Mouse (Mus musculus) spleen, adult 10 weeks (tissue): ENCODE results near the gene Wfdc18. TPM values are rescaled to one million over a fixed set of nuclear protein-coding genes. Genes with fewer than 3 reads are reported as not detected.

ENCODE experiments used
- polyA plus RNA-seq: library from polyadenylated mRNA; stranded (reverse); fragments of 350-450 nt; fragmentation: Illumina TruSeq; extraction: RNeasy Lipid Tissue Mini Kit (QIAGEN cat#74804); gene quantifications from one replicate; pipeline ENCODE4 v1.2.3, GENCODE M21; 2015; ENCODE audit warnings: low replicate concordance; ENCODE audit not compliant: insufficient read depth

The Wfdc18 gene
- polyA plus RNA-seq: 0.51 TPM

DNA sequence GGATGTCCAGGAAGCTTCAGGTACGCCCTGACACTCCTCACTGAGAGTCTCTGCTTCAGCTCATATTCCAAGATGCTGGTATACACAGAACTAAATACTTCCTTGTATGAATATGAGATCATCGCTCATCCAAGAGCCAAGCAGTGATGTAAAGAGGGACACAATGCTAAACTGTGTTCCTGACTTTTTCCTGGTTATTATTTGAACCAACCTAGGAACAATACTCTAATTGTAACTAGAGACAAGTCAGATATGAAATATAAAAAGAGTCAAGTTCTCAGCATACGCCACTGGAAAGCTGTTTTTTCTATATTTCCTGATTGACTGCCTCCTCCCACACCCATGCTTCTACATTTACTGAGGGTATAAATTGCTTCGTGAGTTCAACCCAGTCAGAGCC lies at the start of gene Wfdc18:
TSS of gene Wfdc18 (plus strand) at position 301 of the 400 bp plus-strand sequence.

DNA sequence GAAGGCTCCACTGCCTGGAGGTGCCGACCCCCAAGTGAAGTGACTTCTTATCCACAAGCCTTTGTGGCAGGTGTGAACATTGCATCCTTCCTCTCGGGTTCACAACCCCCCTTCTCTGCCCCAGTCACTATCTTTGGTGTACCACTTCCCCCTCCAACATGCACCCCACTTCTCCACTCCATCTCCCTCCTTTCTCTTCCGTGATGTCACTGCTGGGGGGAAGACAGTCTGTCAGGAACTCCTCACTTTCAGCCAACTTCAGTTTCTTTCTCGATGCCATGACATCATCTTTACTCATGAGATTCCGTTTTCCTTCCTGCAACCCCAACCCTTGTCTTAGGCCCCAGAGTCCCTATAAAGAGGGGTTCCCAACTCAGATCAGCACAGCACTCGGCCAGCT lies 46.6 kb upstream of the Wfdc18 start, which contains the start of gene Ccl4:
TSS of gene Ccl4 (plus strand) at position 381 of the 400 bp plus-strand sequence.

DNA sequence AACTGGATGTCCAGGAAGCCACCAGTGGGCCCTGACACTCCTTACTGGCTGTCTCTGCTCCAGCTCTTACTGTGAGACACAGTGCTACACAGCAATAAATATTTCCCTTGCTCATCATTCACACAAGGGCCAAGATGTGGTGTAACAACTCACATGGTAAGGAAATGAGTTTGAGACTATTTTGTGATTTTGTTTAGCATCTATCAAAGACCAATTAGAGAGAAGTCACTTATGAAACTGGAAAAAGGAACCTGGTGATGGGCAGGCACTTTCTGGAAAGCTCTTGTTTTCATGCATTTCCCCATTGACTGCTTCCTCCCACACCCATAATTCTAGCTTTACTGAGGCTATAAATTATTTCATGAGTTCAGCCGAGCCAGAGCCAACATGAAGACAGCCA lies 5.1 kb upstream of the Wfdc18 start, which contains the start of gene Wfdc17:
TSS of gene Wfdc17 (plus strand) at position 287 of the 400 bp plus-strand sequence.

DNA sequence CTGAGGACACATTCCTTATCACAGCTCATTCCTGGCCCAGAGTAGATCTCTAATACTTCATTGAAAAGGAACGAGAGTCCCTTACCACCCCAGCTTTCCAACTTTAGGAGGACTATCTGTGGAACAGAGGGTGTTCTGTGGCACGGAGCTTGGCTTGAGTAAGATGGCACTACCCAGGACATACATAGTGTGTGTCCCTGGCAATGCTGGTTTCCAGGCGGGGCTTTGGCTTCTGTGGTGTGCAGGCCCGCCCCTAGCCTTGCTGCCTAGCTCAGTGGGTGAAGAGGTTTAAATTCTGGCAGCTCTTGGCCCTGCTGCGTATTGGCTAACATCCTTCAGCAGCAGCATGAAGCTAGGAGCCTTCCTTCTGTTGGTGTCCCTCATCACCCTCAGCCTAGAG lies 37.9 kb downstream of the Wfdc18 start, which contains the start of gene Wfdc21:
TSS of gene Wfdc21 (plus strand) at position 260 of the 400 bp plus-strand sequence.

DNA sequence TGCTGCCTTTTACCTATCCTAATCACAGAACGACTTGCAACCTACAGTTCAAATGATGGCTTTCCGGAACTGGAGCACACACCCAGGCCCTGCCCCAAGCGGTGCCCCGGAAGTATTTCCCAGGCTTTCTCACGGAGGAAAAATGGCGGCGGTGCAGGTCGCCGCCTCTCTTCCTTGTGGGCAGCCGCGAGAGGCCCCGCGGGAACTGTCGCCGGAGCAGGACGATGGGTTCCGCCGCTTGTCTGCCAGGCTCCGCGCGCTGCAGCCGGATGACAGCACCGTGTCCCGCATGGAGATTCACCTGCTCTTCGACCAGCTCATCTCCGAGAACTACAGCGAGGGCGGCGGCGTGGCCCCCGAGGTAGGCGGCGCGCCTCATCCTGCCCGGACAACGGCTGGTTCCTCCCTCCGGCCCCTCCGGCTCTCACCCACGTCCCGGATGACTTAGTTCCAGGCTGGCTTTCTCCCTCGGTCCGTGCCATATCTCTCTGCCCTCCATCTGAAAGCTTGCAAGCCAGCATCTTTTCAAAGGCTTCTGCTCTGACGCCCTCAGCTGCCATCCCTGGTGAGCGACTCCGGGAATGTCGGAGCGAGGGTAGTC lies 44.9 kb downstream of the Wfdc18 start, which contains the start of gene Heatr6:
TSS of gene Heatr6 (plus strand) at position 116 of the 601 bp plus-strand sequence.

Other genes with a start within 250 kb of the Wfdc18 start
- gene Mmp28, start 245.9 kb upstream of the Wfdc18 start, polyA plus RNA-seq: 2.4 TPM
- gene Taf15, start 235.9 kb upstream of the Wfdc18 start, polyA plus RNA-seq: 159 TPM
- 2.9 TPM for gene Heatr9, start 186.8 kb upstream of the Wfdc18 start, polyA plus RNA-seq
- gene Ccl5, start 178.5 kb upstream of the Wfdc18 start, polyA plus RNA-seq: 219 TPM
- 33.6 TPM for gene Ccl9, start 130.4 kb upstream of the Wfdc18 start, polyA plus RNA-seq
- gene Ccl6, start 115.9 kb upstream of the Wfdc18 start, polyA plus RNA-seq: 72.6 TPM
- not detected for gene Rpl9-ps1, start 63.4 kb upstream of the Wfdc18 start, polyA plus RNA-seq
- 3.9 TPM for gene Ccl3, start 59.7 kb upstream of the Wfdc18 start, polyA plus RNA-seq
- 2.9 TPM for gene Ccl4, start 46.4 kb upstream of the Wfdc18 start, polyA plus RNA-seq
- 56.3 TPM for gene Wfdc17, start 5.0 kb upstream of the Wfdc18 start, polyA plus RNA-seq
- 6.7 TPM for gene Wfdc21, start 37.9 kb downstream of the Wfdc18 start, polyA plus RNA-seq
- 21.0 TPM for gene Heatr6, start 44.7 kb downstream of the Wfdc18 start, polyA plus RNA-seq
- gene Hnf1b, start 141.0 kb downstream of the Wfdc18 start, polyA plus RNA-seq: 0.10 TPM
- gene Ddx52, start 233.0 kb downstream of the Wfdc18 start, polyA plus RNA-seq: 57.5 TPM